Mouse (Mus musculus): Measurements from ENCODE around the gene Wbp2nl. TPM values are rescaled to one million over a fixed set of nuclear protein-coding genes. Genes with fewer than 3 reads are reported as not detected.

Wbp2nl gene
- total and polyA plus RNA-seq, 3 experiments = not detected

DNA sequence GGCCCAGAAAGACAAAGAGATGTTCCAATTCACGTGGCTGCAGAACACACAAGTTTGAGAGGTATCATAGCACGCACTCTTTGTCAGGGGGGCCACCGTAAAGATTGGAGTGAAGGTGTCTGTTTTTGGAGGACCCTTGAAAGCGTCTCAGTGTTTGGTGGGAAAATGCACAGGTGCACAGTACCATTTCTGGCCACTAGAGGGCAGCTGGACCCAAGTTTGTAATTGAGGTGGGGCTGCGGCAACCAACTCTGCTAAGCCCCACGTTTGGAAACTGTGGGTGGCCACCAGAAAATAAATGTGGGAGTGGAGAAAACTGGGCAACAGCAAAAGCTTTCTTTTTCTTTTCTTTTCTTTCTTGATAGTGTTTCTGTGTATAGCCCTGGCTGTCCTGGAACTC is 32.4 kb upstream of the Wbp2nl start:
- H3K9me3 ChIP-seq (replicated peaks; ENCODE audit: insufficient read depth, low read length) = no peaks in the 10 kb centered on the region
- no peaks in the 10 kb centered on the region for H3K79me2 ChIP-seq (ENCODE audit: control insufficient read depth, insufficient read depth, low read length, poor library complexity)
- no peaks in the 10 kb centered on the region for H3K27me3 ChIP-seq (ENCODE audit: control insufficient read depth in 1 of 2, insufficient read depth in 2 of 2, low read length in 2 of 2)
- H3K27ac ChIP-seq (ENCODE audit: control insufficient read depth, low read depth, low read length) = no peak overlapping the region
- peak; percentile 60 for DNase-seq (ENCODE audit: low read depth, low spot score)
- no peak for TF ChIP-seq EP300 (IDR thresholded peaks at IDR 0.05; ENCODE audit: low read depth in 1 of 2, low read length in 2 of 2)
- no peak for TF ChIP-seq POLR2AphosphoS2 (IDR thresholded peaks at IDR 0.05; ENCODE audit: low read length)
- TF ChIP-seq KAT2A (conservative IDR thresholded peaks at IDR 0.05; ENCODE audit: low read depth, low read length) = no peak
- TF ChIP-seq MAFK (IDR thresholded peaks at IDR 0.05; ENCODE audit: borderline replicate concordance, low read depth, low read length) = no peak
- peak; percentile 85 for TF ChIP-seq SMC3 (IDR thresholded peaks at IDR 0.05; ENCODE audit: low read depth, low read length)
- TF ChIP-seq ZNF384 (IDR thresholded peaks at IDR 0.05; ENCODE audit: low read depth, low read length) = no peak
- no peak for TF ChIP-seq BHLHE40 (IDR thresholded peaks at IDR 0.05; ENCODE audit: borderline replicate concordance, low read depth, low read length)
- TF ChIP-seq MYB (IDR thresholded peaks at IDR 0.05; ENCODE audit: low read depth, low read length) = no peak
- TF ChIP-seq USF2 (IDR thresholded peaks at IDR 0.05; ENCODE audit: borderline replicate concordance in 1 of 2, insufficient read depth in 1 of 2, low read depth in 1 of 2, low read length in 2 of 2) = no peak
- no peak for TF ChIP-seq MYC (IDR thresholded peaks at IDR 0.05; ENCODE audit: low read depth, low read length)
- TF ChIP-seq MAX (IDR thresholded peaks at IDR 0.05; ENCODE audit: low read length) = no peak
- TF ChIP-seq TBP (IDR thresholded peaks at IDR 0.05; ENCODE audit: low read depth, low read length) = no peak
- peak; percentile 94 for TF ChIP-seq RAD21 (IDR thresholded peaks at IDR 0.05; ENCODE audit: low read depth, low read length)
- no peak for TF ChIP-seq HCFC1 (IDR thresholded peaks at IDR 0.05; ENCODE audit: low read depth, low read length)
- peak; percentile 89 to 92 (median 92) for TF ChIP-seq CTCF (IDR thresholded peaks at IDR 0.05 in 2 of 3, conservative IDR thresholded peaks at IDR 0.05 in 1 of 3; ENCODE audit: control insufficient read depth in 1 of 3, insufficient read depth in 1 of 3, low read depth in 2 of 3, low read length in 3 of 3, poor library complexity in 1 of 3, severe bottlenecking in 1 of 3)
- TF ChIP-seq ZC3H11A (IDR thresholded peaks at IDR 0.05; ENCODE audit: low read depth, low read length) = peak; percentile 81
- TF ChIP-seq CHD1 (IDR thresholded peaks at IDR 0.05; ENCODE audit: low read depth, low read length) = no peak
- H3K9ac ChIP-seq (ENCODE audit: control insufficient read depth, low read depth, low read length, poor library complexity, severe bottlenecking) = no peak overlapping the region
- H3K4me1 ChIP-seq (ENCODE audit: control insufficient read depth in 1 of 2, insufficient read depth in 2 of 2, low read length in 2 of 2) = no peaks in the 10 kb centered on the region
- no peak overlapping the region for H3K4me3 ChIP-seq (ENCODE audit: control insufficient read depth in 1 of 2, insufficient read depth in 1 of 2, low read depth in 2 of 2, low read length in 2 of 2)
- no peaks in the 10 kb centered on the region for H3K36me3 ChIP-seq (ENCODE audit: control insufficient read depth in 1 of 2, insufficient read depth in 2 of 2, low read length in 2 of 2)

DNA sequence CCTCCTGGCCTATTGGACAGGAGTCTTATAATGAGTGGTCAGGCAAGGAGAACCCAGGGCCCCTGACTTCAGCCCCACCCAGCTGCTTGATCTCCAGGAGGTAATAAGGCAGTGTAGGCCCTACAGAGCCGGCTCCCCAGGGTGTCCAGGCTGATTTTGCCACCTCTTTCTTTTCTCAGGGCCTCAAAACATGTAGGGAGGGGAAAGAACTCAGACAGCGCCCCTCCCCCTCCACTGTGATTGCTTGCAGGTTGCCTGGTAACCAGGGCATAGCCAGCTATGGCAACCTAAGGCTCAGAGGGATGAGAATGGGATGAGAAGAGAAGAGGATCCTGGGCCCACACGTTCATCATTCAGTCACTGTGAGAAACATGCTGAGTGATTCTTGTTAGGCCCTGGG is 30.6 kb upstream of the Wbp2nl start:
- H3K36me3 ChIP-seq (ENCODE audit: control insufficient read depth in 1 of 2, insufficient read depth in 2 of 2, low read length in 2 of 2) = no peaks in the 10 kb centered on the region
- H3K4me3 ChIP-seq (ENCODE audit: control insufficient read depth in 1 of 2, insufficient read depth in 1 of 2, low read depth in 2 of 2, low read length in 2 of 2) = no peak overlapping the region
- no peak overlapping the region for H3K27ac ChIP-seq (ENCODE audit: control insufficient read depth, low read depth, low read length)
- H3K79me2 ChIP-seq (ENCODE audit: control insufficient read depth, insufficient read depth, low read length, poor library complexity) = no peaks in the 10 kb centered on the region
- no peak for DNase-seq (ENCODE audit: low read depth, low spot score)
- no peaks in the 10 kb centered on the region for H3K9me3 ChIP-seq (replicated peaks; ENCODE audit: insufficient read depth, low read length)
- no peaks in the 10 kb centered on the region for H3K4me1 ChIP-seq (ENCODE audit: control insufficient read depth in 1 of 2, insufficient read depth in 2 of 2, low read length in 2 of 2)
- no peaks in the 10 kb centered on the region for H3K27me3 ChIP-seq (ENCODE audit: control insufficient read depth in 1 of 2, insufficient read depth in 2 of 2, low read length in 2 of 2)
- H3K9ac ChIP-seq (ENCODE audit: control insufficient read depth, low read depth, low read length, poor library complexity, severe bottlenecking) = no peak overlapping the region
- TF ChIP-seq POLR2AphosphoS5 (IDR thresholded peaks at IDR 0.05; ENCODE audit: borderline replicate concordance, low read depth, low read length) (no peak), ZC3H11A (IDR thresholded peaks at IDR 0.05; ENCODE audit: low read depth, low read length) (no peak), EP300 (IDR thresholded peaks at IDR 0.05; ENCODE audit: low read depth in 1 of 2, low read length in 2 of 2) (no peak), KAT2A (conservative IDR thresholded peaks at IDR 0.05; ENCODE audit: low read depth, low read length) (no peak), BHLHE40 (IDR thresholded peaks at IDR 0.05; ENCODE audit: borderline replicate concordance, low read depth, low read length) (no peak), JUND (IDR thresholded peaks at IDR 0.05; ENCODE audit: low read depth, low read length) (no peak), NRF1 (IDR thresholded peaks at IDR 0.05; ENCODE audit: insufficient read depth, low read depth, low read length, poor library complexity, severe bottlenecking) (no peak), RAD21 (IDR thresholded peaks at IDR 0.05; ENCODE audit: low read depth, low read length) (no peak), RCOR1 (IDR thresholded peaks at IDR 0.05; ENCODE audit: low read depth, low read length) (no peak), MAFK (IDR thresholded peaks at IDR 0.05; ENCODE audit: borderline replicate concordance, low read depth, low read length) (no peak), POLR2AphosphoS2 (IDR thresholded peaks at IDR 0.05; ENCODE audit: low read length) (no peak), UBTF (IDR thresholded peaks at IDR 0.05; ENCODE audit: borderline replicate concordance, insufficient read depth, low read depth, low read length) (no peak), ZNF384 (IDR thresholded peaks at IDR 0.05; ENCODE audit: low read depth, low read length) (no peak), HCFC1 (IDR thresholded peaks at IDR 0.05; ENCODE audit: low read depth, low read length) (no peak), SMC3 (IDR thresholded peaks at IDR 0.05; ENCODE audit: low read depth, low read length) (no peak), SIN3A (IDR thresholded peaks at IDR 0.05; ENCODE audit: low read length) (no peak), MEF2A (IDR thresholded peaks at IDR 0.05; ENCODE audit: extremely low read depth, insufficient replicate concordance, low read depth, low read length, poor library complexity, severe bottlenecking) (no peak), CTCF (IDR thresholded peaks at IDR 0.05 in 2 of 3, conservative IDR thresholded peaks at IDR 0.05 in 1 of 3; ENCODE audit: control insufficient read depth in 1 of 3, insufficient read depth in 1 of 3, low read depth in 2 of 3, low read length in 3 of 3, poor library complexity in 1 of 3, severe bottlenecking in 1 of 3) (no peak), ZKSCAN1 (IDR thresholded peaks at IDR 0.05; ENCODE audit: low read depth, low read length) (no peak)
